Mouse (Mus musculus): Measurements from ENCODE around the gene Efl1. TPM values are rescaled to one million over a fixed set of nuclear protein-coding genes. Genes with fewer than 3 reads are reported as not detected.
A peak's percentile ranks its signal among the peaks of the same experiment; 100 is the strongest.
"Not testable (repeated sequence)": the region's sequence is repeated elsewhere in the genome, so short reads cannot be mapped to it uniquely, and the experiment has no call there.

The Efl1 gene
- polyA plus RNA-seq, 1 experiment from 2014 or later: 22.7 TPM

DNA sequence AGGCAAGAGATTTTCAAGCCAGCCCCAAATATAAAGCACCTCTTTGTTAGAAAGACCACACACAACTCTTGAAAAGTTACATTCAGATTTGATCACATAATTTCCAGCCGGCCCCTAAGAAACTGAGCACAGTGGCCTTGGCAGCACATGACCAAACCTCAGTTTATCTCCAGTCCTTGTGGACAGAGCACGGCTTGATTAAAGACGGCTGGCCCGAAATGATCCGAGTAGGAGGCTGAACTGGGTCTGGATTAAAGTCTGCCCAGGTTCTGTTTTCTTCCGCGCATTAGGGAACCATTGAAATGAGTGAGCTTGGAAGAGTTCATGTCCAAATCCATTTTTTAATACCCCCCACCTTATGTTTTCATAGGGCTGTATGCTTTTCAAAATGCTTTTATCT, 72.1 kb downstream of the Efl1 start:
- Histone ChIP-seq H3K27ac (peak overlapping the region; percentile 8; the same call in 1 of the 2 replicates), H3K4me2 (no peak overlapping the region), H3K4me3 (replicated peaks) (no peak overlapping the region), H3K4me1 (0 out of 2 replicates have a peak, but pooled peaks cover 8% of the 10 kb centered on the region), H3K9ac (no peak overlapping the region), H3K9me3 (no peaks in the 10 kb centered on the region), H3K36me3 (no peaks in the 10 kb centered on the region), H3K27me3 (replicated peaks) (no peaks in the 10 kb centered on the region)
- WGBS: 37% methylated on average over 7 of the region's 7 CpGs
- no peak for ATAC-seq (ENCODE audit: insufficient read depth, low FRiP score, low read depth)

DNA sequence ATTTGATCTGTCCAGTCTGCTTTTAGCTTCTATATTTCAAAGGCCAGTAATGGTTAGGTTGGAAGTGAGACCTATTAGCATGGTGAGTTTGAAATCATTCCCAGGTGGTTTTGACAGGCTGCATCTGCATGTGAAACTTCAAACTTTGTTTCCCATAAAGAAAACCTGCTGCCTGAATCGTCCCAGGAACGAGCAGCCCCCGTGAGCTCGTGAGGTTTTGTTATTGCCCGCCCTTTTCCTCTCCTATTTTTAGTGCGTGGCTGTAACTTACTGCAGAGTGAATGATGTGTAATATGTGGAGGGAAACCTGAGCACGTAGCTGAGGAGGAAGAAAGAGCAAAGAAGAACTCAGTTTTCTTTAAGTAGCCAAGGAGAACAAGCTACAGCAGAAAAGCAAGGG, 72.5 kb downstream of the Efl1 start:
- WGBS: 22% methylated on average over 7 of the region's 7 CpGs

DNA sequence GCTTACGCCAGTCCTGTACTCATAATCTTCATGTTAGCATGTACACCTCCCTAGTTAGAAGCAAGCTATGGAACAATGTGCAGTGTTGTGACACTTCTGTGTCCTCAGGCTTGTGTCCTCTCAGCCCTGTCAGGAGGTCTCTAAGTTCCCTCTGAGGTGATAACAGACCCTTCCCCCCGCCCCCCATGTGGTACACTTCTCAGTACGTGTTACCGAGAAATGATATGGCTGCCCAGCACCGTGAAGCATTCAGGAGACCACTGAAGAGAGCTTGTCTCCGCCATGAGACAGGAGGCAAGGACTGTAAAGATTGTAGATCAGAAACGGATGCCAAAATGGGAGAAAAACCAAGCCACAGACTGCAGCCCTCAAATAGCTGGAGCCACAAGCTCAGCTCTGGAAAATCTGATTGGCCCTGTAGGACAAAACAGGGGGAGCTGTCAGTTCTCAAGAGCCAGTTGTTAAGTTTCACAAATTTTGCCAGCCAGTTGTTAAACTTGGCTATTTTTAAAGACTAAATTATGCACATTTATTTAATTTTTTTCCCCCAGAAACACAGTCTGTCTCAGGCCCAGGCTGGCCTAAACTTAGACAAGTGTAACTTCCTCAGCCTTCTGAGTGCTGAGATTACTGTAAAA, 74.2 kb downstream of the Efl1 start:
- Histone ChIP-seq H3K4me3 (replicated peaks) (no peak overlapping the region), H3K4me1 (no peaks in the 10 kb centered on the region), H3K4me2 (no peak overlapping the region), H3K9ac (no peak overlapping the region), H3K27me3 (replicated peaks) (no peaks in the 10 kb centered on the region), H3K9me3 (no peaks in the 10 kb centered on the region), H3K36me3 (no peaks in the 10 kb centered on the region), H3K27ac (no peak overlapping the region)
- WGBS: 79% methylated on average over 7 of the region's 7 CpGs
- no peak for ATAC-seq (ENCODE audit: insufficient read depth, low FRiP score, low read depth)

More for the DNA sequence above, 72.5 kb downstream of the Efl1 start:
- H3K36me3 ChIP-seq: no peaks in the 10 kb centered on the region
- H3K27ac ChIP-seq: peak overlapping the region; percentile 36; the same call in 1 of the 2 replicates
- no peaks in the 10 kb centered on the region for H3K9me3 ChIP-seq
- H3K4me2 ChIP-seq: no peak overlapping the region
- H3K27me3 ChIP-seq (replicated peaks): no peaks in the 10 kb centered on the region
- H3K9ac ChIP-seq: no peak overlapping the region
- ATAC-seq (ENCODE audit: insufficient read depth, low FRiP score, low read depth): peak; percentile 30; the same call in 1 of the 2 replicates
- H3K4me1 ChIP-seq: 0 out of 2 replicates have a peak, but pooled peaks cover 6% of the 10 kb centered on the region
- H3K4me3 ChIP-seq (replicated peaks): no peak overlapping the region

DNA sequence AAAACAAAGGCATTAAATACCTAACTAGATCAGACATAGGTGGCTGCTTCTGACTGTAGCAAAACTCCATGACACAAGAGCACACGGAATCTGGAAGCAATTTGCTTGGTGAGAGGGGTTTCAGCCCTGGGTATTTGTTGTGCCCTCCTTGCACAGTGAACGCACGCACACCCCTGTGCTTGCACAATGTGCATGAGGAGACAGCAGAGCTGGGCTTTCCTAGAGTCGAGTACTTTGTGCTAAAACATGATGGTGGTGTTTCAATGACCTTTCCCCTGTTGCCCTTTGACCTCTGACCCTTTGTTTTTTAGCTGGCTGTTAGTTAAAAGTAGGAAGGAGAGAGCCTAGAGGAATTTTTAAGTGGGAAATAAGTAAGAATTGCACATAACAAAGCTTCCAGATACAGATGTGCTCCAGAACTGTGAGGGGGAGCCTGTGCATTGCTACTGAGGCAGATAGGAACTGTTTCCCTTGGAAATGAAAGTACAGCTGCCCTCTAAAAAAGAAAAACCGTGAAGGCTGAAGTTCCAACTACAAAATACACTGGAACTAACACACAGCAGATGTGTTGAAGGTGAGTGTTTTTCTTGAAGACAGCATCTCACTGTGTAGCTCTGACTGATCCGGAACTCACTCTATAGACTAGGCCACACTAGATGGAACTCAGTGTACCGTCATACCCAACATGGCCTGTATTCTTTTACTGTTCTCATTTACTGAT, 74.9 kb downstream of the Efl1 start:
- H3K4me3 ChIP-seq (replicated peaks): no peak overlapping the region
- no peaks in the 10 kb centered on the region for H3K4me1 ChIP-seq
- WGBS: 77% methylated on average over 7 of the region's 7 CpGs
- H3K27me3 ChIP-seq (replicated peaks): no peaks in the 10 kb centered on the region
- H3K36me3 ChIP-seq: no peaks in the 10 kb centered on the region
- no peak overlapping the region for H3K4me2 ChIP-seq
- no peaks in the 10 kb centered on the region for H3K9me3 ChIP-seq
- H3K9ac ChIP-seq: no peak overlapping the region
- no peak for ATAC-seq (ENCODE audit: insufficient read depth, low FRiP score, low read depth)
- no peak overlapping the region for H3K27ac ChIP-seq

DNA sequence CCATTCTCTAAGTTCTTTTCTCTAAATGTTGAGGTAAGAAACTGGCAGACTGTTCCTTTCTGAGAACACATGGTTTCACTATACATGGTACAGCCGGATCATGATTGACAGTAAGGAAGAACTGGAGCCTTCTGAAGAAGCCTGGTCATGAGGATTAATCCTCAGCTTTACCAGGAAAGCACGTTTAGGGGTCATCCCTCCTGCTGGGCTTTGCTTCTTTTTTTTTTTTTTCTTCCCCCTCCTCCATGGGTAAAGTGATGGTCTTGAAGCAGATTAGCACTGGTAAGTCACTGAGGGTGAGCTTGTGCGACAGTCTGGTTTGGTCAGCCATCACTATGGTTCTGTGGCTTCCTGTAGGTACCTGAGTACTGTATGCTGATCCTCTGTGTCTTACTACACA, 76.1 kb downstream of the Efl1 start:
- H3K9me3 ChIP-seq: no peaks in the 10 kb centered on the region
- H3K27ac ChIP-seq: no peak overlapping the region
- no peak for ATAC-seq (ENCODE audit: insufficient read depth, low FRiP score, low read depth)
- H3K27me3 ChIP-seq (replicated peaks): no peaks in the 10 kb centered on the region
- H3K9ac ChIP-seq: no peak overlapping the region
- H3K4me1 ChIP-seq: no peaks in the 10 kb centered on the region
- no peaks in the 10 kb centered on the region for H3K36me3 ChIP-seq
- H3K4me3 ChIP-seq (replicated peaks): no peak overlapping the region
- 66% methylated on average over 3 of the region's 3 CpGs for WGBS
- H3K4me2 ChIP-seq: no peak overlapping the region

DNA sequence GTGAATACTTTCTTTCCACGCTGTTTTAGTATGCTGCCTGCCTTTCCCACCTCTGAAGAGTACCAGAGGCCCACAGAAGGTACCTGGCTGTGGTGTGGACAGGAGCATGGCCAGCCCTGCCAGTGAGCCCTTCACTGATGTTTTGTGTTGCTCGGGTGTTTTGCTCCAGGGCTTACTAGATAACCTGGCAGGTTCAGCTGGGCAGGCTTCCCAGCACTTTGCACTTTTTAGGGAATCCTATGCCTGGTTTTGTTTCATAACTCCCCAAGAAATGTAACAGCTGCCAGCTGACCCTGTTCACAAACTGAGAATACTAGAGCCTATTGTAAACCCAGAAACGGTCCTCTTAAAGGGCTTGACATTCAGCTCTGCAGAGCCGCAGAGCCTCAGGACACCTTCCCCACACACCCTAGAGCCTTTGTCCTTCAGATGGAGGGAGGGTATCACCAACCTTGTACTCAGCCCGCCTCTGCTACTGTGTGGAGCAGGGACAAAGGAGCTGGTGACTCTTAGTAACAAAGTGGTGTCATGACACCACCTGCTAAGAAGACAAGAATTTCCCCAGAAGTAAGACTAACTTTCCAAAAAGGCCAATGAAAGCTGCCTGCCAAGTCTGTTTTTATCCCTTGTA, 76.7 kb downstream of the Efl1 start:
- WGBS: 47% methylated on average over 5 of the region's 5 CpGs
- no peaks in the 10 kb centered on the region for H3K9me3 ChIP-seq
- H3K9ac ChIP-seq: no peak overlapping the region
- no peak for ATAC-seq (ENCODE audit: insufficient read depth, low FRiP score, low read depth)
- no peaks in the 10 kb centered on the region for H3K27me3 ChIP-seq (replicated peaks)
- no peak overlapping the region for H3K4me3 ChIP-seq (replicated peaks)
- H3K27ac ChIP-seq: no peak overlapping the region
- H3K4me2 ChIP-seq: no peak overlapping the region
- no peaks in the 10 kb centered on the region for H3K4me1 ChIP-seq
- no peaks in the 10 kb centered on the region for H3K36me3 ChIP-seq

DNA sequence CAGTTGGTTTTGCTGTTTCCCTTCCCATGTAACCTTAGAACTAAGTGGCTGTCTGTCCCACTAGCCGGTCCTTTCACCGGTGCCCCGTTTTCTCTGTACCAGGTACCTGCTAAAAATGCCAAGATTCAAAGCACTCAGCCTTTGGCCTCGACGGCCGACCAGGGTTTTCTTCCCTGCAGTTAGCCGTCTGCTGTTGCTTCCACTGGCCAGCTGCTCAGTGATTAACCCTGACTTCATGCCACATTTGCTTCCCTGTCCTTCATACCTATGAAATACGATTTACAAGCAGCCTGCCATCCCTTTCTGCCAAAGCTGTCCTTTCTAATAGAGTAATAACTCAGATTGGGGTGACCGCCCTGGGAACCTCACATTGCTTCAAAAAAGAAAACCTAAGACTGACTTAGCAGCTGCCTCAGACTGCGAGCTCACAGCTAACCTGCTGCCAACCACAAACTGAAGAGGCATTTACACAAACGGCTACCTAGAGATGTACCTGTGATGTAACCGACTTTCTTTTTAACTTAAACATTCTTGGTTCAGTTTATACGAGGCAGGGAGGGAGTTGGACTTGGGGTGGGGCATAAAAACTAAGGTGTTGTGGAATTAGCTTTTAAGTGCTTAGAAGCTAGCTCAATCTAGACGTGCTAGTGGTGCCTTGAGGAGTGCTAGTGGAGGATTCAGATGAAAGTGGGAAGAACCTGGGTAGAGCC, 77.5 kb downstream of the Efl1 start:
- Histone ChIP-seq H3K4me2 (no peak overlapping the region), H3K4me3 (replicated peaks) (no peak overlapping the region), H3K27me3 (replicated peaks) (no peaks in the 10 kb centered on the region), H3K9me3 (no peaks in the 10 kb centered on the region), H3K9ac (no peak overlapping the region), H3K4me1 (no peaks in the 10 kb centered on the region), H3K27ac (no peak overlapping the region), H3K36me3 (no peaks in the 10 kb centered on the region)
- WGBS: 67% methylated on average over 14 of the region's 14 CpGs
- no peak for ATAC-seq (ENCODE audit: insufficient read depth, low FRiP score, low read depth)

DNA sequence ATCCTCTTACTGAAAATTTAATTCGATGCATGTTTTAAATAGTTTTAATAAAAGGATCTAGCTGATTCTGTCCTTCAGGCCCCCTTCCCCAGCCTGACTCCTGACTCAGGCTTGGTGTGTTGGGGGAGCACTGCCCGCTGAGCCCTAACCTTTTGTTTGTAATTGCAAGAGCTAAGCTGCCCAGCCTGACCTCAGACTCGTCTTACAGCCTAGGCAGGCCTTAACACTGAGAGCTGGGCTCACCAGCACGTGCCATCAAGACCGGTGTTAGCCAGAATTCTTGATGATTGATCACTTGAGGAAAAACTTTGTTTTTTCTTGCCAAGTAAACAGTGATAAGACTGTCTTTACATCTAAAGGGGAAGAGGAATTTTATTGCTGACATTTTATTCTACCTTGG, 78.7 kb downstream of the Efl1 start:
- Histone ChIP-seq H3K4me2 (no peak overlapping the region), H3K9ac (no peak overlapping the region), H3K27ac (no peak overlapping the region), H3K4me1 (no peaks in the 10 kb centered on the region), H3K4me3 (replicated peaks) (no peak overlapping the region), H3K9me3 (no peaks in the 10 kb centered on the region), H3K27me3 (replicated peaks) (no peaks in the 10 kb centered on the region), H3K36me3 (no peaks in the 10 kb centered on the region)
- 40% methylated on average over 5 of the region's 5 CpGs for WGBS
- ATAC-seq (ENCODE audit: insufficient read depth, low FRiP score, low read depth): no peak

DNA sequence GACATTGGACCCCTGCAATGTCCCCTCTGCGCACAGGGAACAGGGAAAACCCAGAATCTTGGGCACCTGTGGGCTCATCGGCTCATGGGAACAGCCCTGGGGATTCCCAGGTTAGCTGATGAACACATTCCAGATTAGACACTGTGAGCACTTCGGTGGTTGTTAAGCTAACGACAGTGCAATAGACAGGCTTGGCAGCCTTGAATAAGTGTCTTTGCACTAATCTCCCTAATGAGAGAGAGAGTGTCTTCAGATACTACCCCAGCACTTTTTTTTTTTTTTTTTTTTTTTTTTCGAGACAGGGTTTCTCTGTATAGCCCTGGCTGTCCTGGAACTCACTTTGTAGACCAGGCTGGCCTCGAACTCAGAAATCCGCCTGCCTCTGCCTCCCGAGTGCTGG, 80.6 kb downstream of the Efl1 start:
- H3K4me2 ChIP-seq; H3K27ac ChIP-seq; ATAC-seq (ENCODE audit: insufficient read depth, low FRiP score, low read depth); H3K9me3 ChIP-seq; H3K36me3 ChIP-seq; H3K4me3 ChIP-seq (replicated peaks); H3K27me3 ChIP-seq (replicated peaks); H3K9ac ChIP-seq; H3K4me1 ChIP-seq: not testable (repeated sequence)
- WGBS: 98% methylated on average over 6 of the region's 8 CpGs

DNA sequence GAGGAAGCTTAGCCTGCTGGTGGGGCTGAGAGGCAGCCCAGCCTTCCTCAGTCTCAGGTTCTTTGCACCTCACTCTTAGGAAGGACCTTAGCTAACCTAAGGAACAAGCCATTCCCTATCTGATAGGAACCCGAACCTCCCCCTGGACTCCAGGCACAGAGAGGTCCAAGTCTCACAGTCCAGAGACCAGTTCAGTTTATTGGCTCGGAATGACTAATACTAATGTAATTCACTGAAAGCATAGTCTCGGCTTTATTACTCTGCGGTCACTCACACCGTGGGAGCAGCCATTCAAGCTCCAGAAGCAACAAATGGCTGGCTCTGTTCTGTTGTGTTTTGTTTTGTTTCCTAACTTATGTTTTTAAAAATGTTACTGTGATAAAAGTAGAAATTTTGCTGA, 84.7 kb downstream of the Efl1 start:
- ATAC-seq (ENCODE audit: insufficient read depth, low FRiP score, low read depth): 0 out of 2 replicates have a peak, but pooled peaks have one; percentile 27
- Histone ChIP-seq H3K9ac (no peak overlapping the region), H3K4me1 (no peaks in the 10 kb centered on the region), H3K27me3 (replicated peaks) (no peaks in the 10 kb centered on the region), H3K4me3 (replicated peaks) (no peak overlapping the region), H3K4me2 (no peak overlapping the region), H3K36me3 (no peaks in the 10 kb centered on the region), H3K9me3 (no peaks in the 10 kb centered on the region), H3K27ac (no peak overlapping the region)
- 77% methylated on average over 5 of the region's 5 CpGs for WGBS

DNA sequence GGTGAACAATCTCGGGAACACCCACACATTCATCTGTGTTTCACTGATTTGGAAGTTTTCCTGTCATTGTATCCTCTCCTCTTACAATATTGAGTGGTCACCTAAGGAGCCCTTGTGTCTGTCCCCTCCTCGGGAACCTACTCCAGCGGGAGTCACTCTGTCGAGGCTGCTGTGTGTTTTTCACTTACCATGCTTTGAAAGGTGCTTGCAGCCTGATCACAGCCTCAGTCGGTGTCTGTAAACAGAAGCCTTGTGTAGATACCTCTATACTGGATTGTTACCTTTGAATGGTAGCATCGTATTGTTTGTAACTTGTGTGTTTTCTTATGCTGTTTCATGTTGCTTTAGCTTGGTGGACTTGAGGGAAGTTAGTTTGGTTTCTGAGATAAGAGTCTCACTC, 85.6 kb downstream of the Efl1 start:
- no peak overlapping the region for H3K9ac ChIP-seq
- no peaks in the 10 kb centered on the region for H3K9me3 ChIP-seq
- H3K27ac ChIP-seq: no peak overlapping the region
- no peaks in the 10 kb centered on the region for H3K36me3 ChIP-seq
- no peak overlapping the region for H3K4me3 ChIP-seq (replicated peaks)
- no peaks in the 10 kb centered on the region for H3K4me1 ChIP-seq
- 66% methylated on average over 6 of the region's 6 CpGs for WGBS
- no peak overlapping the region for H3K4me2 ChIP-seq
- no peak for ATAC-seq (ENCODE audit: insufficient read depth, low FRiP score, low read depth)
- H3K27me3 ChIP-seq (replicated peaks): no peaks in the 10 kb centered on the region

All from stomach, embryonic 15.5 days (tissue).